Mouse (Mus musculus) liver, embryonic 12.5 days (tissue): ENCODE measurements around the gene Glis3. TPM values are rescaled to one million over a fixed set of nuclear protein-coding genes. Genes with fewer than 3 reads are reported as not detected.

Experiments used
- ATAC-seq: fragments of 200-750 bp; cut with Nextera tagmentation; 2 replicates; pipeline ENCODE4 v1.8.0; 2017; ENCODE audit warnings: moderate number of reproducible peaks, mild to moderate bottlenecking, moderate library complexity
- H3K27ac ChIP-seq: fragments of 300-500 bp; sonication (generic); 2 replicates; pipeline ENCODE4 v1.5.1; 2016; ENCODE audit warnings: mild to moderate bottlenecking
- H3K27me3 ChIP-seq: fragments of 300-500 bp; sonication (generic); replicated peaks from 2 replicates; pipeline ENCODE4 v1.6.1; 2016; ENCODE audit warnings: mild to moderate bottlenecking, moderate library complexity
- H3K36me3 ChIP-seq: fragments of 300-500 bp; sonication (generic); 2 replicates; pipeline ENCODE4 v1.6.1; 2016; ENCODE audit warnings: mild to moderate bottlenecking, moderate library complexity
- H3K4me1 ChIP-seq: fragments of 300-500 bp; sonication (generic); 2 replicates; pipeline ENCODE4 v1.6.1; 2016
- H3K4me2 ChIP-seq: fragments of 300-500 bp; sonication (generic); 2 replicates; pipeline ENCODE4 v1.6.1; 2016; ENCODE audit warnings: mild to moderate bottlenecking, moderate library complexity
- H3K4me3 ChIP-seq: fragments of 300-500 bp; sonication (generic); 2 replicates; pipeline ENCODE4 v1.5.1; 2016; ENCODE audit warnings: mild to moderate bottlenecking, moderate library complexity
- H3K9ac ChIP-seq: fragments of 300-500 bp; sonication (generic); 2 replicates; pipeline ENCODE4 v1.6.1; 2016; ENCODE audit warnings: mild to moderate bottlenecking, moderate library complexity
- H3K9me3 ChIP-seq: fragments of 300-500 bp; sonication (generic); replicated peaks from 2 replicates; pipeline ENCODE4 v1.6.1; 2016; ENCODE audit warnings: mild to moderate bottlenecking, moderate library complexity
- WGBS: fragments of 180-500 bp; shearing (Covaris S2); methylation state at CpG from one replicate; pipeline ENCODE4 v1.1.7; 2016; ENCODE audit not compliant: insufficient replicate concordance; 5-methylcytosine and 5-hydroxymethylcytosine counted together
- polyA plus RNA-seq: library from polyadenylated mRNA; unstranded; fragments of >200 nt; fragmentation: Nextera tagmentation; extraction: Ambion mirVana; gene quantifications from 2 replicates; pipeline ENCODE4 v1.2.1, GENCODE M21; 2016

The Glis3 gene
- polyA plus RNA-seq, 1 experiment from 2014 or later, result 0.44 TPM

GRCm38 (mm10) chr19:28365897-28366296 is 314.0 kb downstream of the Glis3 start:
- Histone ChIP-seq H3K4me3 (no peak overlapping the region), H3K4me1 (no peaks in the 10 kb centered on the region), H3K36me3 (no peaks in the 10 kb centered on the region), H3K4me2 (no peak overlapping the region), H3K27me3 (no peaks in the 10 kb centered on the region), H3K9ac (no peak overlapping the region), H3K27ac (no peak overlapping the region), H3K9me3 (no peaks in the 10 kb centered on the region)
- no peak for ATAC-seq
- 39% methylated on average over 7 of the region's 7 CpGs for WGBS

DNA sequence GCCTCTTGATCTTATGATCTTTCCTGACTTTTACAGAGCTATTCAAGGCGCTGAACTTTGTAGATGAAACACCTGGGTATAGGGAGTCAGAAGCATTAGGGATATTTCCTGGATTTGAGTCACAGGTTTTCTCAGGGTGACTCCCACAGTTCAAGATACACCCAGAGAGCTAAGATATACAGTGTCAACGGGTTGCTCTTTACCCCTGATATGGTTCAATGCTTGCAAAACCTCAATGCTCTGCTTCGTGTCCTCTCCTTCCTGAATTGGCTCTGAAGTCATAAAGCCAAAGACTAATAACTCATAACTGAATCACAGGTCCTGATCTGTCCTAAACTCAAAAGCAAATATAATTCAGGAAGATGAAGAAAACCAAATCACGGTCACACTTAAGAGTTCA is 319.0 kb downstream of the Glis3 start:
- H3K9me3 ChIP-seq, result no peaks in the 10 kb centered on the region
- no peaks in the 10 kb centered on the region for H3K27me3 ChIP-seq
- no peak overlapping the region for H3K27ac ChIP-seq
- no peak overlapping the region for H3K9ac ChIP-seq
- no peak for ATAC-seq
- WGBS, result 66% methylated on average over 4 of the region's 4 CpGs
- H3K4me3 ChIP-seq, result no peak overlapping the region
- no peaks in the 10 kb centered on the region for H3K36me3 ChIP-seq
- no peaks in the 10 kb centered on the region for H3K4me1 ChIP-seq
- no peak overlapping the region for H3K4me2 ChIP-seq

DNA sequence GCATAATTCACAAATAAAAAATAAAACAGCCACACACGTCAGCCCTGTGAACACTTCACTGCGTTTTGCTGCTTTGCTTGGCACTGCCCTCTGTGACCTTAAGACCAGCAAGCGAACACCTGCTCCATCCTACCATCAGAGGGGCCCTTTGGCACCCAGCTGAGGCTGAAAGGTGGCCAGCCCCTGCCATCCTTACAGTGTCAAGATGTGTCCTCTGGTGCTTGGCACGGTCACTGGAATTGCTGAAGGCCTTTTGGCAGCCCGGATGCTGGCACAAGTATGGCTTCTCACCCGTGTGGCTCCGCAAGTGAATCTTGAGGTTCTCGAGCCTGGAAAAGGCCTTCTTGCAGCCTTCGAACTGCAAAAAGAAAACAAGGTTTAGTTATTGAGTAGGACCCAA is 322.3 kb downstream of the Glis3 start:
- no peak overlapping the region for H3K4me3 ChIP-seq
- no peaks in the 10 kb centered on the region for H3K4me1 ChIP-seq
- H3K4me2 ChIP-seq, result no peak overlapping the region
- no peaks in the 10 kb centered on the region for H3K36me3 ChIP-seq
- H3K27ac ChIP-seq, result no peak overlapping the region
- 78% methylated on average over 9 of the region's 9 CpGs for WGBS
- no peaks in the 10 kb centered on the region for H3K9me3 ChIP-seq
- H3K9ac ChIP-seq, result no peak overlapping the region
- ATAC-seq, result no peak
- no peaks in the 10 kb centered on the region for H3K27me3 ChIP-seq

DNA sequence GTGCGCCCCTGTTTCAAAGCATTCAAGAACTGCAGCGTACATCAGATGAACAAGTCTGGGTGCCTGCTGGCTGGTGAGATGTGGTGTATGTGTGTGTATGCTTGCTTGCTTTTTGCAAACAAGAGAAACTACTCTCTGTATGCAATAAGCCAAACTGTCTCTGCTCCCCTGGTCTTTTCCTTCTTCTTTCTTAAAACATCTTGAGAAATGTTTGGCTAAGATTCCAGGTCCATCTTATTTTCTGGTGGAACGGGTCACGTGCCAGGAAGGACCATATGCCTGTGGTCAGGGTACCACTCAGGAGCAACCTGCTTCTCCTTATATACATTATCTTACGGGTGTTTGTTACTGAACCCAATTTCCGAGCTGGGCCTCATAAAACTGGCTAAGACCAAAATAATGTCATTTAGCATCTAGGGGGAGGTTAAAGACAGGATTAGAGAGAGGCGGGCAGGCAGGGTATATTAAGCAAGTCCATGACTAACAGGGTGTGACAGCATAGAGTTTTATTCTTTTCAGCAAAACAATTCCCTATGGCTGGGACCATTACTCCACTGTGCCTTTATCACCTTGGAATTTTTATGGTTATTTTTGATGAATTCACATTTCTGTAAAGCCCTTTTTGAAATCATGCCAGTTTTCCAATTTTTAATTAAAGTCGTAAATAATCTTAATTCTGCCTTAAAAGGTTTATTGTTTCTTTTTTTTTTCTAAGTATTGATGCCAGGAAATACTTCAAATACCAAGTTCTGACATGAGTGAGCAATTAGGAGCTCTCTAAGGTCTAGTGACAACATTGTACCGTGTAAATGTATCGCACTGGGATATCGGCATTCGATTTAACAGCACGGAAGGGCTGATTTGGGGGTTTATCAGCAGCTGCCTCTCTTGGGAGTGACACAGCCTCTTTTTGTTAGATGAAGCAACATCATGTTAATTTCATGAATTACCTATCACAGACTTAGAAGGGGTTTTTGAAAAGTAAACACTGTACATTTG is 328.5 kb downstream of the Glis3 start:
- Histone ChIP-seq H3K4me2 (no peak overlapping the region), H3K9ac (no peak overlapping the region), H3K36me3 (no peaks in the 10 kb centered on the region), H3K4me3 (no peak overlapping the region), H3K9me3 (no peaks in the 10 kb centered on the region), H3K27ac (no peak overlapping the region), H3K4me1 (no peaks in the 10 kb centered on the region), H3K27me3 (no peaks in the 10 kb centered on the region)
- ATAC-seq, result no peak
- WGBS, result 70% methylated on average over 13 of the region's 13 CpGs

DNA sequence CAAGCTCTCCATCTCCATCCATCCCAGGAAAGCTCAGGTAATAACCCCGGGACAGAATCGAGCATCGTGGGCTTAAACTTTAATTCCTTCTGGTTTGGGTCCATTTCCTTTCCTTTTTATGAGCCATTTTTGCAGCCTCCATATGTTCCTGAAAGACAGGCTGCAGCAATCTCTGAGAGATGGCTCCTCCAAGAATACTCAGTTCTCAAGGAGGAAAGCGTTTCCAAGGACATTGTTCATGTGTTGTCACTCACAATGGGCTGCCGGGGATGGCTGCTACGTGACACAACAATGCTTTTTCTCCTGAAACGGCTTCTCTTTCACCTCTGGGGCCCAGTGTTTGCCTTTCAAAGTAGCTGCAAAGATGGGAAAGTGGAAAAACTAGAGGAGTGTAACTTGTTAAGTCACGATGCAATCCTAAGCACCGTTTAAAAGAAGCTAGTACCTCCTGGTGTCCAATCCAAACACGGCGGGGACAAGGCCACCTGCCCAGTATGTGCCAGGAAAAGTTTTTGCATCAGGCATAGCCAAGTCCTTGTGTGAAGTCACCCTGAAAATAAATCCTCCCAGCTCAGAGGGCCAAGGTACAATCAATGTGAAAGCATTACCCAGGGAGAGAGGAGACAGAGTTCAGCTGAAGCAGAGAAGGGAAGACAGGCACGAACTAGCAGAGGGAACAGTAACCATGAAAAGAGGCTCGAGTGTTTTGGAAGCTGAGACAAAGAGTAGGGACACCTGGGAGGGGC is 332.6 kb downstream of the Glis3 start:
- no peak overlapping the region for H3K9ac ChIP-seq
- H3K36me3 ChIP-seq, result no peaks in the 10 kb centered on the region
- ATAC-seq, result no peak
- no peaks in the 10 kb centered on the region for H3K9me3 ChIP-seq
- no peak overlapping the region for H3K4me3 ChIP-seq
- WGBS, result 62% methylated on average over 13 of the region's 13 CpGs
- no peak overlapping the region for H3K27ac ChIP-seq
- H3K27me3 ChIP-seq, result no peaks in the 10 kb centered on the region
- no peaks in the 10 kb centered on the region for H3K4me1 ChIP-seq
- H3K4me2 ChIP-seq, result no peak overlapping the region

DNA sequence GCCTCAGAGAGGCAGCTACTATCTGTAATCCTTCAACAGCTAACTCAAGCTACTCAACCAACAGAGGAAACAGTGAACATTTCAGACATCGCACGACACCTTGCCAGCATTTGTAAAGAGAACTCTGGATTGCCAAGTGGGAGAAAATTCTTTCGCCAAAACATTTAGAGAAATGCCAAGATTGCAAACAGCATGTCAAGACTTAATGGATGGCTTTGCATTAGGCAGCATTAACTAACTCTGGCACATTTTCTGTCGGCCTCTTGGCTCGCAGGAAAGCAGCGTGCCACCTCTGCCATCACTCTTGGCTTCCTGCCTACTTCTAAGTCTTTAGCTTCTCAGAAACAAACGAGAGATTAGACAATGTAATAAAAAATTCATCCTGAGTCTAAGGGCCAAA is 336.2 kb downstream of the Glis3 start:
- Histone ChIP-seq H3K27me3 (no peaks in the 10 kb centered on the region), H3K4me2 (no peak overlapping the region), H3K4me3 (no peak overlapping the region), H3K9me3 (no peaks in the 10 kb centered on the region), H3K4me1 (no peaks in the 10 kb centered on the region), H3K27ac (no peak overlapping the region), H3K9ac (no peak overlapping the region), H3K36me3 (no peaks in the 10 kb centered on the region)
- ATAC-seq, result no peak
- 70% methylated on average over 7 of the region's 7 CpGs for WGBS

GRCm38 (mm10) chr19:28337574-28337973 is 342.3 kb downstream of the Glis3 start:
- Histone ChIP-seq H3K36me3 (no peaks in the 10 kb centered on the region), H3K27me3 (no peaks in the 10 kb centered on the region), H3K9ac (no peak overlapping the region), H3K4me3 (no peak overlapping the region), H3K27ac (no peak overlapping the region), H3K9me3 (no peaks in the 10 kb centered on the region), H3K4me1 (no peaks in the 10 kb centered on the region), H3K4me2 (no peak overlapping the region)
- no peak for ATAC-seq
- 54% methylated on average over 3 of the region's 3 CpGs for WGBS

DNA sequence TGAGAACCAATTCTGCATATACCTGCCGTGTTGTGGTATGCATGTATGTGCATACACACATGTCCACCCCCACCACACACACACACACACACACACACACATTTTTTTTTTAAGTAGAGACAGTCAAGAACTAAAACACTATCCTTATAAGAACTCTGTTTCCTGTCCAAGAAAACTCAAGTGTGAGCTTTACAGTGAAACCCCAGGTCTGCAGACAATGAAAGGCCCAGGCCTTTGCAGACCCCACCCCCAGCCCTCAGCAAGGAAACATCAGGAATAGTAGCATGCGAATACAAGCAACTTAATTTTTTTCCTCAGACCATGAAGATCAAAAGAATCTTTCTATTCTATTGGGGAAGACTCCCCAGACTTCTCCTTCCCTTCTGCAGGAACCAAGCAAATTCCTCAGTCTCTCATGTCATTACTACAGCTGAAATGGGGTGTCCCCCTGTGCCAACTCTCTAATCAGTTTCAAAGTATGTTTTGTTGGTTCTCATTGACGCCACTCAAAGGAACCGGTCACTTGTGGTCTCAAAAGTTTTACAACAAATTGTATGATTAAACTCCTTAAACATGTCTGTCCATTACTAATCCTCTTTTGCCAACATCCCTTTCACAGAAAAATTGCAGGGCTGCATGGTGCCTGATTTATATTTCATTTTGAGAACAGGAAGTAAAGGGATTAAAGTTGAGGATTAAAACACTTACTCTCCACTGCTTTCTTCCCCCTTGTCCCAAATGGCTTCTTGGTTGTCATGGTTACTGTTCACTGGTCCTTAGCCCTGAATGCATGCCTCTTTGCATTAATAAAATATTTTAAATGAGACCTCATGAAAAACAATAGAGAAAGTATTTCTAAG is 343.0 kb downstream of the Glis3 start:
- Histone ChIP-seq H3K4me3 (no peak overlapping the region), H3K27ac (no peak overlapping the region), H3K4me1 (no peaks in the 10 kb centered on the region), H3K36me3 (no peaks in the 10 kb centered on the region), H3K9me3 (no peaks in the 10 kb centered on the region), H3K27me3 (no peaks in the 10 kb centered on the region), H3K9ac (no peak overlapping the region), H3K4me2 (no peak overlapping the region)
- WGBS, result 72% methylated on average over 4 of the region's 4 CpGs
- ATAC-seq, result no peak

DNA sequence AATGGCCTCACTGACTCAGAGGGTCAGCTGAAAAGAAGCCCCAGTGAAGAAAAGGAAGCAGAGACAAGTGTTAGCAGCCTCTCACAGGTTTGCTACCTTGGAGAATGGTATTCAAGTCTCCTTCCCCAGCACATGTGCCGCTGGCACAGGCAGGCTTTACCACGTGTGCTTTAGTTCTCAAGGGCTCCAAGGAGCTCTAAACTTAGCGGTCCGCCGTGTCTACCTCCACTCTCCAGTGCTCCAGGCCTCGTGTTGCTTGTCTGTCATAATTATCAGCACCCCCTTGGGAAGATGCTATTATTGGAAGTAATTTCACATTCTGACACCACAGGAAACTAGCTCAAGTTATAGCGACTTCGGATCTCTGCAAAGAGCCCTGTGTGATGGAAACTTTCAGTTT is 344.0 kb downstream of the Glis3 start:
- H3K27me3 ChIP-seq, result no peaks in the 10 kb centered on the region
- no peak overlapping the region for H3K27ac ChIP-seq
- H3K9me3 ChIP-seq, result no peaks in the 10 kb centered on the region
- no peak overlapping the region for H3K4me3 ChIP-seq
- WGBS, result 76% methylated on average over 8 of the region's 8 CpGs
- ATAC-seq, result no peak
- H3K9ac ChIP-seq, result no peak overlapping the region
- no peaks in the 10 kb centered on the region for H3K36me3 ChIP-seq
- no peak overlapping the region for H3K4me2 ChIP-seq
- H3K4me1 ChIP-seq, result no peaks in the 10 kb centered on the region

- no peak overlapping the region for H3K9ac ChIP-seq
- no peaks in the 10 kb centered on the region for H3K9me3 ChIP-seq
- ATAC-seq, result no peak
- 56% methylated on average over 11 of the region's 11 CpGs for WGBS
- no peaks in the 10 kb centered on the region for H3K4me1 ChIP-seq
- no peak overlapping the region for H3K4me3 ChIP-seq
- no peak overlapping the region for H3K27ac ChIP-seq
- no peak overlapping the region for H3K4me2 ChIP-seq
- H3K36me3 ChIP-seq, result no peaks in the 10 kb centered on the region
- H3K27me3 ChIP-seq, result no peaks in the 10 kb centered on the region
Measured at GRCm38 (mm10) chr19:28333007-28333766, 346.7 kb downstream of the Glis3 start.

- 61% methylated on average over 16 of the region's 16 CpGs for WGBS
- Histone ChIP-seq H3K4me3 (no peak overlapping the region), H3K9ac (no peak overlapping the region), H3K27ac (no peak overlapping the region), H3K4me2 (no peak overlapping the region), H3K27me3 (no peaks in the 10 kb centered on the region), H3K4me1 (no peaks in the 10 kb centered on the region), H3K36me3 (no peaks in the 10 kb centered on the region), H3K9me3 (no peaks in the 10 kb centered on the region)
- no peak for ATAC-seq
Measured at GRCm38 (mm10) chr19:28328444-28329110, 351.3 kb downstream of the Glis3 start.
